Mouse (Mus musculus): ENCODE results near the gene Adk. TPM values are rescaled to one million over a fixed set of nuclear protein-coding genes. Genes with fewer than 3 reads are reported as not detected.
"Not testable (repeated sequence)": the region's sequence is repeated elsewhere in the genome, so short reads cannot be mapped to it uniquely, and the experiment has no call there.

The Adk gene
- polyA plus RNA-seq, 1 experiment from 2014 or later = 102 TPM

GRCm38 (mm10) chr14:21481231-21481630 lies 428.9 kb downstream of the Adk start, which contains the start of gene Kat6b:
Kat6b (plus strand) TSS chr14:21481434.
- DNase-seq (ENCODE audit: low spot score) = no peak

- DNase-seq (ENCODE audit: low spot score) = no peak
These were observed 431.8 kb downstream of the Adk start for GRCm38 (mm10) chr14:21484199-21484598.

- DNase-seq (ENCODE audit: low spot score) = no peak
These were observed 432.3 kb downstream of the Adk start for GRCm38 (mm10) chr14:21484693-21485092.

- DNase-seq (ENCODE audit: low spot score) = no peak
These were observed 433.7 kb downstream of the Adk start for GRCm38 (mm10) chr14:21485961-21486520.

- not testable (repeated sequence) for DNase-seq (ENCODE audit: low spot score)
These were observed 434.8 kb downstream of the Adk start for GRCm38 (mm10) chr14:21487135-21487534.

- DNase-seq (ENCODE audit: low spot score) = not testable (repeated sequence)
These were observed 436.2 kb downstream of the Adk start for GRCm38 (mm10) chr14:21488426-21489115.

GRCm38 (mm10) chr14:21489116-21489485 lies 436.7 kb downstream of the Adk start:
- DNase-seq (ENCODE audit: low spot score) = no peak

- DNase-seq (ENCODE audit: low spot score) = no peak
These were observed 437.8 kb downstream of the Adk start for GRCm38 (mm10) chr14:21490141-21490540.

Other genes with a start within 250 kb of the Adk start
- 3.5 and 3.7 TPM in 2 replicates for gene Plau, start 215.9 kb upstream of the Adk start, polyA plus RNA-seq (2015; fragmentation: Nextera tagmentation; extraction: Ambion mirVana)
- 6.4 and 6.6 TPM in 2 replicates for gene Vcl, start 123.2 kb upstream of the Adk start, polyA plus RNA-seq (2015; fragmentation: Nextera tagmentation; extraction: Ambion mirVana)
- 51.0 and 55.7 TPM in 2 replicates for gene Ap3m1, start 66 bp upstream of the Adk start, polyA plus RNA-seq (2015; fragmentation: Nextera tagmentation; extraction: Ambion mirVana)